Mouse (Mus musculus): ENCODE measurements at regions not wholly inside any gene's neighbourhood (a gene's known extent, or its start where the extent isn't known, plus 50 kb on each side); places are given as distances from the start of the nearest gene placed in this dataset.

DNA sequence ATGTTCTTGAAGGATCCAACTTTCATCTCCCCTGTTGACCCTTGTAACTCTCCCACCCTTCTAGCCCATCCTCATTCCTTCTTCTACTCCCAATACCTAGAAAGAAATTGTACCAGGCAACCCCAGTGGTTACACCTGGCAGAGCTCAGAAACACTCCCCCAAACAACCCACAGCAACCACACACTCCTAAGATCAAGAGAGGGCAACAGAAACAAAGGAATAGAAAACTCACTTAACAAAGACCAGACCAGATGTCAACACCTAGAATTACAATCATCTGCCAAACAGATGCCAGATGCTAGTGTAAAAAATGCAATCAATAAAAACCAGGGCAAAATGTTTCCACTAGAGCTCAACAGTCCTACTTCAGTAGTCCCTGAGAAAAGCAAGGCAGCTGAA is 400.9 kb downstream of the Ptprc start:
- H3K27me3 ChIP-seq (ENCODE audit: poor library complexity, severe bottlenecking) = no peaks in the 10 kb centered on the region
- H3K27ac ChIP-seq = no peak overlapping the region
- H3K36me3 ChIP-seq (replicated peaks) = no peaks in the 10 kb centered on the region
- no peaks in the 10 kb centered on the region for H3K9me3 ChIP-seq
- H3K4me1 ChIP-seq = no peaks in the 10 kb centered on the region
- no peak for DNase-seq (ENCODE audit: extremely low spot score, low spot score)
- H3K4me3 ChIP-seq = no peak overlapping the region

DNA sequence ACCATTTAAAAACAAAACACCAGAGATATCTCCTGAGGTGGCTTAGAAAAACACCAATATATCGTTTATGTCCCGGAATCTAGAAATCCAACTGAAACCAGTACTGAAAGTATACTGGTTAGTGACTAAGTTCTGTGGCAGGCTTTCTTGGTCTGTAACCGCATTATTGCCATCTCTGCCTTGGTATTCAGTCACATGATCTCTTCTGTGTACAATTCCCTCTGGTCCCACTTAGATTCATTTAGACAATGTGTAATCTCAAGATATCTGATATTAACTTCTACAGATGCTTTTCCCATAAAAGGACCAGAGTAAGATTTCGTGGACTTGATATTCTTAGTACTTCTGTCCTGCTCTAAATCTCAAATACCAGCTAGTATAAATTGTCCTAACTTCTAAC is 414.7 kb downstream of the Ptprc start:
- Histone ChIP-seq H3K36me3 (replicated peaks) (no peaks in the 10 kb centered on the region), H3K4me3 (no peak overlapping the region), H3K9me3 (no peaks in the 10 kb centered on the region), H3K4me1 (no peaks in the 10 kb centered on the region), H3K27me3 (ENCODE audit: poor library complexity, severe bottlenecking) (no peaks in the 10 kb centered on the region), H3K27ac (no peak overlapping the region)
- 93% methylated on average over 4 of the region's 4 CpGs for WGBS
- DNase-seq (ENCODE audit: extremely low spot score, low spot score) = no peak

DNA sequence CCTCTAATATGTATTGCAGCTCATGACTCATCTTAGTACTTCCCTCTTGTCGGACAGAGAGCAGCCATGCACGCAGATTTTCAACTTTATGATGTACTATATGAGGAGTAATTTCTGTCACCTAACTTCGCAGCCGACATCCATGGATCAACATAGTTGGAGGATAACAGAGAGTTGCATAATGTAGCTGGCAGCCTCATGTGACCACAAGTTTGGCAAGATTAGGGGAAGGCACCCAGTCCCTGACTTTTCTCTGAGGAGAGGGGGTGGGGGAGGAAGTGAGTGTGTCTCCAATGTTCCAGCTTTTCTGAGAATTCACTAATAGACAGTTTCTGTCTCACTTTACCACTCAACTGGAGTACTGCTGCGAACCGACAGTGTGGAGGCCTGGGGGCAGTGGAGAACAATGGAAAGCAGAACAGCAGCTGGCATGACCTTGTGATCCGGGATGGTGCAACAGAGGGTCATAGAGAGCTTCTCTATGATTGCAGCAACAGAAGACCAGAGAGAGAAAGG is 424.0 kb downstream of the Ptprc start:
- DNase-seq (ENCODE audit: extremely low spot score, low spot score) = no peak
- Histone ChIP-seq H3K9me3 (no peaks in the 10 kb centered on the region), H3K36me3 (replicated peaks) (no peaks in the 10 kb centered on the region), H3K4me1 (0 out of 2 replicates have a peak, but pooled peaks cover 3% of the 10 kb centered on the region), H3K27ac (no peak overlapping the region), H3K27me3 (ENCODE audit: poor library complexity, severe bottlenecking) (no peaks in the 10 kb centered on the region), H3K4me3 (no peak overlapping the region)
- WGBS = 84% methylated on average over 7 of the region's 7 CpGs

DNA sequence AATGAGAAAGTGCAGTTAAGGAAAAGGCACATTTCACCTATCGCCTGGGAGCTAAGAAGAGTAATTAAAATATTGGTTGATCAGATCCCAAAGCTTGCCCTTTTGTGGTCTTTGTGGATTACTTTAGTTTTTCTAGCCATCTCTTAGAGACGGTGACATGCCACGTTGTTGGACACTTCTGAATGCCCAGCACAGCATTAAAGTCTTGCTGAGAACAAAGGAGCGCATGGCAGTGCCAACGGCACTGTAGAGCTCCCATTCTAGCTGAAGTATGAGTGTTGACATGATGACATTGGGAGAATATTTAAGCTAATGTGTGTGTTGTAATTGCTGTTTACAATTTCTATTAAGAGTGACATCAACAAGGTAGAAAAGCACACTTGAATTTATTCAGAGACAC is 424.6 kb downstream of the Ptprc start:
- 85% methylated on average over 5 of the region's 5 CpGs for WGBS
- Histone ChIP-seq H3K4me3 (no peak overlapping the region), H3K27me3 (ENCODE audit: poor library complexity, severe bottlenecking) (no peaks in the 10 kb centered on the region)

DNA sequence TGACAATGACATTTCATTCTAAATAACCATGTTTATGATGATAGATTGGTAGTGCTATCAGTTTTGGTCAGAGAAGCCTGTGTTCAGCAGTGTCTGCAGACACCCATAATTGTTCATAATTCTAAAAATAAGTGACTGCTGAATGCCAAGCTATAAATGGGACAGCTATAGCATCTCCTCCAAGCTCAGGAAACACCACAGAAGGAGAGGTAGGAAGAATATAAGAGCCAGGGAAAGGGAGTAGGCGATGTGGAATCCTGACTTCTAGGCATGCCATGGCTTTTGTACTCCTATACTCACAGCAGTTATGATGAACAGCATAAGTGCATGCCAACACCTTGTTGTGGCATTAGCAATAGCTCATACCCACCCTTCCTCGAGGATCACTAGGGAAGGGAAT is 429.4 kb downstream of the Ptprc start:
- Histone ChIP-seq H3K9me3 (no peaks in the 10 kb centered on the region), H3K27me3 (ENCODE audit: poor library complexity, severe bottlenecking) (no peaks in the 10 kb centered on the region), H3K4me1 (no peaks in the 10 kb centered on the region), H3K27ac (no peak overlapping the region), H3K4me3 (no peak overlapping the region), H3K36me3 (replicated peaks) (no peaks in the 10 kb centered on the region)
- no peak for DNase-seq (ENCODE audit: extremely low spot score, low spot score)
- WGBS = 84% methylated on average over 2 of the region's 2 CpGs

More for the DNA sequence above, 424.6 kb downstream of the Ptprc start:
- H3K36me3 ChIP-seq (replicated peaks) = no peaks in the 10 kb centered on the region
- H3K9me3 ChIP-seq = no peaks in the 10 kb centered on the region
- 0 out of 2 replicates have a peak, but pooled peaks cover 3% of the 10 kb centered on the region for H3K4me1 ChIP-seq
- no peak overlapping the region for H3K27ac ChIP-seq
- no peak for DNase-seq (ENCODE audit: extremely low spot score, low spot score)

DNA sequence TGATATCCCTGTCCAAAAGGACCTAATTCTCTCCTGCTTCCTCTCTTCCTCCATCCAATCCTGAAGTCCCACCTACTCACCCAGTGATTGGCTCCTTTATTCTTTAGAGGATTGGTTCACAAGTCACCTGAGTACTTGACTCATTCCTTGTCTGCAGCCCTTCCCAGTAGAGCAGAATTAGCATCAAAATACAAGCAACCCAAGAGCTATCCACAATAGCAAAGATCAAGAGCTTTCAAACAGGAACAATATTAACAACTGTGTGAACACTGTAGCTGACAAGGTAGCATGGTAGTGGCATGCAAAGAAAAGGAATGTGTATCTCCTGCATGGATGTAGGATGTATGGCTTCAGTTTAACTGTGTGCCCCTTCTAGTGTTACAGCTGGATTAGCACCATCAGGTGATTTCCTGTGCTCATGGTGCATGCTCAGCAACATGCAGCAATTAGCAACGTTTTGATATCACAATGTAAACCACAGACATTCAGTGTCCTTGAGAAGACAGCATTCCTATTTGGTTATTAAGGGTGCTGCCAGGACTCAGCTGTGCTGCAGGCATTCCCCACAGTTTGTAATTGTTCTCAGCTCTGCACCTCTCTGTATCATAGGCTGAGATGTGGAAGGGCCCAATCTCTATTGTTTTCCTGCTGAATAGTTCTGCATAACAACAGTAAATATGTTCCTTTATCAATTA is 437.2 kb downstream of the Ptprc start:
- no peak overlapping the region for H3K27ac ChIP-seq
- no peak for DNase-seq (ENCODE audit: extremely low spot score, low spot score)
- H3K4me3 ChIP-seq = no peak overlapping the region
- H3K9me3 ChIP-seq = no peaks in the 10 kb centered on the region
- no peaks in the 10 kb centered on the region for H3K36me3 ChIP-seq (replicated peaks)
- peaks cover 3% of the 10 kb centered on the region; the same call in 1 of the 2 replicates for H3K4me1 ChIP-seq
- H3K27me3 ChIP-seq (ENCODE audit: poor library complexity, severe bottlenecking) = no peaks in the 10 kb centered on the region
- WGBS = 40% methylated on average over 1 of the region's 1 CpGs

DNA sequence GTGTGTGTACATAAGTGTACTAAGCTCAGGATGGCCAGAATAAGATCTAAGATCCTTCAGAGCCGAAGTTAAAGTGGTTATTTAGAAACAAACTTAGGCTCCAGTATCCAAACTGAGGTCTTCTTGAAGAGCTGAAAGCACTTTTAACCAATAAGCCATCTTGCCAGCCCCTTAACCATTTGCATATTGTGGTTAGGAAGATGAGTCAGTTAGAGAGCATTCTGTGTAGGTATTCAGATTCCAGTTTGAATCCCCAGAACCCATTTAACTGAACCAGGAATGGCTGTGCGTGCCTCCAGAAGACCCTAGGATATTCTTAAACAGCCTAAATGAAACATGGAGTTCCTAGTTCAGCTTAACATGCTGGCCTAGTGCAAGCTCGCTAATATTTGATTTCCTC is 471.6 kb downstream of the Ptprc start:
- Histone ChIP-seq H3K27ac (no peak overlapping the region), H3K9me3 (no peaks in the 10 kb centered on the region), H3K27me3 (ENCODE audit: poor library complexity, severe bottlenecking) (no peaks in the 10 kb centered on the region), H3K4me3 (no peak overlapping the region), H3K4me1 (no peaks in the 10 kb centered on the region), H3K36me3 (replicated peaks) (no peaks in the 10 kb centered on the region)
- 84% methylated on average over 3 of the region's 3 CpGs for WGBS
- no peak for DNase-seq (ENCODE audit: extremely low spot score, low spot score)

DNA sequence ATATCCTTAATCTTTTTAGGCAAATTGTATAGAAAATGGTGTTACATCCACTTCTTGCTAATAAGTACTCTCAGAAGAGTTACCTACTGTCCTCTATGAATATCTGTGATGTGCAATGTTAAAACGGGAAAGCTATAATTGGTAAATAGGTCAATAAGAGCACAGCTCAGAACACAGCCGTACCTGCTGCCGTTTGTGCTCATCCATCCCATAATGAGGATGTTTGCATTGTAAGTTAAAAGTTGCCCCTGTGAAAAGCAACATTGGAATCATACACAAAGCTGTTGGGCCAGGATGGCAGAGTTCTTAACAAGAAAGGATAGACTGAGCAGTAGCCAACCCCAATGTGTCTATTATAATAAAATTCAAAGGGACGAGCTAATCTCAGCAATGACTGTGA is 476.6 kb downstream of the Ptprc start:
- Histone ChIP-seq H3K27me3 (ENCODE audit: poor library complexity, severe bottlenecking) (no peaks in the 10 kb centered on the region), H3K27ac (no peak overlapping the region), H3K4me3 (no peak overlapping the region), H3K9me3 (no peaks in the 10 kb centered on the region), H3K4me1 (peaks cover 18% of the 10 kb centered on the region), H3K36me3 (replicated peaks) (no peaks in the 10 kb centered on the region)
- no peak for DNase-seq (ENCODE audit: extremely low spot score, low spot score)
- WGBS = 92% methylated on average over 4 of the region's 4 CpGs

DNA sequence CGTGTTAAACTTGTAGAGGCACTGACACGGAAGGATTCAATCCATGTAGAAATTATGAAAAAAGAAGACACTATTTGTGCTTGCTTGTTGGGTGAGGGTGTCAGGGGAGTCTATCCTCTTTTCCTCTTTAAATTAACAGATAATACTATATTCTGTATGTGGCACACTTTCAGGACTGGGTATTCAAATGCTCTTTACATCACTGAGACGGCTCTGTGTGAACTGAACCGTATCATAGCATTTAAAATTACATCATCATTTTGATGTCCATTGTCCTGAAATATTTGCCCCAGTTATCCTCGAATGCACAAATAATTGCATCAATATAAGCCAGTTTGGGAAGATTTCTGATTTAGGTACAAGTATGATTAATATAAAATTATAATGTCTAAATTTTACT is 478.2 kb downstream of the Ptprc start:
- WGBS = 78% methylated on average over 5 of the region's 5 CpGs
- no peaks in the 10 kb centered on the region for H3K9me3 ChIP-seq
- H3K27me3 ChIP-seq (ENCODE audit: poor library complexity, severe bottlenecking) = no peaks in the 10 kb centered on the region
- H3K4me1 ChIP-seq = peaks cover 18% of the 10 kb centered on the region
- DNase-seq (ENCODE audit: extremely low spot score, low spot score) = no peak
- peak overlapping the region; percentile 56; the same call in 1 of the 2 replicates for H3K27ac ChIP-seq
- H3K36me3 ChIP-seq (replicated peaks) = no peaks in the 10 kb centered on the region
- no peak overlapping the region for H3K4me3 ChIP-seq

DNA sequence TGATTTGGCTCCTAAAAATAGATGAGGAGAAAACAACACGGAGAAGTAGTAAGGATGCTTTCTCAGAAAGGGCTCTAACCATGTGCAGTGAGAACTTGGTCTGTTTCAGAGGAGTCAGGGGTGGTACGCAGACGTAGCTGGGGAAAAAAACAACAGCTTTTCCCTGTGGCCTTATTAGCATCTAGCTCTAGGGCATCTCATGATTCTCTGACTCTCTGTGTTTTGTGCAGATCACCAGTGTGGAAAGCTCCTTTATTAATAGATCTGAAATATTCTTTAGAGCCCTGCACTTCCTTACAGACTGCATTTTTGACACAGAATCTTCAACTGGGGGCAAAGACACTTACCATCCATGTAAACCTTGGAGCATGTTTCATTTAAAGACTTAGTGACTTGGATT is 478.7 kb downstream of the Ptprc start:
- WGBS = 50% methylated on average over 3 of the region's 3 CpGs
- Histone ChIP-seq H3K27me3 (ENCODE audit: poor library complexity, severe bottlenecking) (no peaks in the 10 kb centered on the region), H3K4me3 (no peak overlapping the region), H3K36me3 (replicated peaks) (no peaks in the 10 kb centered on the region), H3K4me1 (peaks cover 18% of the 10 kb centered on the region), H3K9me3 (no peaks in the 10 kb centered on the region), H3K27ac (peak overlapping the region; percentile 56; the same call in 1 of the 2 replicates)
- DNase-seq (ENCODE audit: extremely low spot score, low spot score) = no peak

DNA sequence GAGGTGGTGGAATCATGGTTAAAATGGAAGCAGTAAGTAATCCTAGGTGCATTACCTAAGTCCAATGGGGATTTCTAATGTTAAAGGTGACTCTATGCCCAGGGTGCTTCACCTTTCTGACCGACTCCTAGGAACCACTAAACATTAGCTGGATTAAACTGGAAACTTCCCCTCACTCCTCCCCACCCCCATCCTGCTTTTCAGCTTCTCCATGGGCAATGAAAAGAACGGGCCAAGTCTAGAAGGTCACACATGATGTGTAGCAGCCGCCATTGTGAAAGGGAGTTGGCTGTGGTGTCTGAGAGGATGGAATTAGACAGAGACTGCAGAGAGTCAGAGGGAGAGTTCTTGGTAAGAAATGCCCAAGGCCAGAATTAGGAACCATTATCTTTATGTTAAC is 479.8 kb downstream of the Ptprc start:
- Histone ChIP-seq H3K4me1 (peaks cover 18% of the 10 kb centered on the region), H3K27ac (no peak overlapping the region), H3K27me3 (ENCODE audit: poor library complexity, severe bottlenecking) (no peaks in the 10 kb centered on the region), H3K4me3 (no peak overlapping the region), H3K36me3 (replicated peaks) (no peaks in the 10 kb centered on the region), H3K9me3 (no peaks in the 10 kb centered on the region)
- DNase-seq (ENCODE audit: extremely low spot score, low spot score) = no peak
- WGBS = 68% methylated on average over 3 of the region's 3 CpGs

DNA sequence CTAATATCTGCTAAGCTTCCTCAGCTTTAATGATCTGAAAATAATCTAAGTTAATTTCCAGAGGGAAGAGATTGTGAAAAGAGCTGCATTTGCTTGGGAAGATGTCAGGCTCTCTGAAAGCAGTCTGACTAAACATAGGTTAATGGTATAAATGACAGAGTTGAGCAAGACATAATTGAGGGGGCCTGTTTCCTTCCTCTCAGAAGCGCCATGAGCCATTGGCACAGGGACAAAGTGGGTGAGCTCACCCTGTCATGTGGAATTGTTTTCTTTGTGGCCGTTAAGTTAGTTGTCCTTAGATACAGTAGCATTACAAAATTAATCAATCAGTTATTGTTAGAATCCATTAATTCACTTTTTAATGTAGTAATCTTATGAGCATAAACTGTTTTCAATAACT is 483.0 kb downstream of the Ptprc start:
- Histone ChIP-seq H3K9me3 (no peaks in the 10 kb centered on the region), H3K27me3 (ENCODE audit: poor library complexity, severe bottlenecking) (no peaks in the 10 kb centered on the region), H3K4me3 (no peak overlapping the region), H3K36me3 (replicated peaks) (no peaks in the 10 kb centered on the region), H3K4me1 (peaks cover 18% of the 10 kb centered on the region), H3K27ac (no peak overlapping the region)
- WGBS = 81% methylated on average over 2 of the region's 2 CpGs
- DNase-seq (ENCODE audit: extremely low spot score, low spot score) = no peak

DNA sequence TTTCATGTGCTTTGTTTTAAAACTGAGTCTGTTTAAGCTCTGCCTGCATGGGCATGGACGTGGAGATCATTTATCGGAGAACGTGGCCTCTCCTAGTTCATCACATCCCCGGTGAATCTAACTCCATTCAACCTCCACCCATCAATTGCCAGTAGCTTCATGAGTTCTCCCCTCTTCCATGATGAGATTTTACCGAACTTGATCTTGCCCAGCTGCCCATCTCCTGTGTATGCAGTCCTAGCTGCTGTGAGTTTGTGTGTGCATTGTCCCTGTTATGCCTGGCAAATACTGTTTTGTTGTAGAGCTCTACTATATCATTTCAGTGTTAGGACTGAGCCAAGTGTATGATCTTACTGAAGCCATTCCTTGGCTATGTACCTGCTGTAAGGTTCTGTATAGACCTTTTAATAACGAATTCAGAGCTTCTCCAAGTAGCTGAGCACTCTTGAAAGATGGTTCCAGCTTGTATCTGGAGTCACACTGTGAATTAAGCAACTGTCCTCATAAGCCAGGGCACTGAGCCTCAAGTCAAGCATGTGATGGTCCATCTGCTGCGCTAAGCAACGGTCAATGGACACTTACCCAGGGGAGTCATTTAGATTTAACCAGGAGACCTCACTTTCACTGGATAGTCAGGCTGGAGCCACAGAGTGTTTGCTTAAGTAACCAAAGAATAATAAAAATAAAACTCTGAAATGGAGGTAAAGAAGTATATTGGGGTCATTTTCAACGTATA is 484.5 kb downstream of the Ptprc start:
- Histone ChIP-seq H3K4me1 (peaks cover 5% of the 10 kb centered on the region), H3K9me3 (no peaks in the 10 kb centered on the region), H3K27me3 (ENCODE audit: poor library complexity, severe bottlenecking) (no peaks in the 10 kb centered on the region), H3K27ac (no peak overlapping the region), H3K4me3 (no peak overlapping the region), H3K36me3 (replicated peaks) (no peaks in the 10 kb centered on the region)
- DNase-seq (ENCODE audit: extremely low spot score, low spot score) = no peak
- WGBS = 90% methylated on average over 9 of the region's 9 CpGs

Measured in forebrain, embryonic 10.5 days (tissue).